Mouse (Mus musculus) megakaryocyte, embryonic 14.5 days (primary cell): Measurements from ENCODE around the gene Hist2h2ac.

Experiments used
- FLI1 ChIP-seq: IDR thresholded peaks from 2 replicates; pipeline ENCODE4 v1.6.1; 2012; ENCODE audit warnings: low read length, inconsistent platforms, mixed read lengths
- GATA1 ChIP-seq: IDR thresholded peaks from 3 replicates; pipeline ENCODE4 v1.6.1; 2012; ENCODE audit warnings: mixed read lengths, low read length, inconsistent platforms, borderline replicate concordance

GRCm38 (mm10) chr3:96180727-96181477 is 39.8 kb downstream of the Hist2h2ac start, which contains the start of gene Sv2a:
- TF ChIP-seq FLI1 (no peak), GATA1 (no peak)
